Mouse (Mus musculus) hindbrain, embryonic 11.5 days (tissue): ENCODE data around the gene Cldn13. TPM values are rescaled to one million over a fixed set of nuclear protein-coding genes. Genes with fewer than 3 reads are reported as not detected.
"Not testable (repeated sequence)": the region's sequence is repeated elsewhere in the genome, so short reads cannot be mapped to it uniquely, and the experiment has no call there.

Experiments used
- ATAC-seq: fragments of 200-750 bp; cut with Nextera tagmentation; 2 replicates; pipeline ENCODE4 v1.8.0; 2017; ENCODE audit warnings: mild to moderate bottlenecking, moderate TSS enrichment, moderate library complexity; ENCODE audit not compliant: low FRiP score
- DNase-seq: peaks from one replicate; pipeline ENCODE4 v3.0.0-alpha.2; 2015; ENCODE audit warnings: low spot score
- H3K27ac ChIP-seq: fragments of 300-500 bp; sonication (generic); 2 replicates; pipeline ENCODE4 v1.5.1; 2014; ENCODE audit warnings: mild to moderate bottlenecking, low read depth, low read length
- H3K27me3 ChIP-seq: fragments of 300-500 bp; sonication (generic); 2 replicates; pipeline ENCODE4 v1.6.1; 2014; ENCODE audit warnings: mild to moderate bottlenecking, low read length, moderate library complexity, mixed read lengths; ENCODE audit not compliant: control insufficient read depth, insufficient read depth
- H3K36me3 ChIP-seq: fragments of 300-500 bp; sonication (generic); 2 replicates; pipeline ENCODE4 v1.6.1; 2014; ENCODE audit warnings: mild to moderate bottlenecking, low read length, moderate library complexity, mixed read lengths; ENCODE audit not compliant: control insufficient read depth, insufficient read depth
- H3K4me1 ChIP-seq: fragments of 300-500 bp; sonication (generic); replicated peaks from 2 replicates; pipeline ENCODE4 v1.6.1; 2014; ENCODE audit warnings: low read length, mixed read lengths; ENCODE audit not compliant: control insufficient read depth, insufficient read depth
- H3K4me2 ChIP-seq: fragments of 300-500 bp; sonication (generic); replicated peaks from 2 replicates; pipeline ENCODE4 v1.6.1; 2014; ENCODE audit warnings: mild to moderate bottlenecking, low read depth, low read length
- H3K4me3 ChIP-seq: fragments of 300-500 bp; sonication (generic); 2 replicates; pipeline ENCODE4 v1.5.1; 2014; ENCODE audit warnings: low read depth, low read length
- H3K9ac ChIP-seq: fragments of 300-500 bp; sonication (generic); 2 replicates; pipeline ENCODE4 v1.6.1; 2014; ENCODE audit warnings: low read depth, low read length
- H3K9me3 ChIP-seq: fragments of 300-500 bp; sonication (generic); 2 replicates; pipeline ENCODE4 v1.6.1; 2016; ENCODE audit warnings: low read length; ENCODE audit not compliant: control insufficient read depth
- WGBS: fragments of 180-500 bp; shearing (Covaris S2); extraction: QIAGEN DNeasy Blood & Tissue Kit; methylation state at CpG from one replicate; pipeline ENCODE4 v1.1.7; 2014; 5-methylcytosine and 5-hydroxymethylcytosine counted together
- polyA plus RNA-seq: library from polyadenylated mRNA; unstranded; fragments of >200 nt; fragmentation: Nextera tagmentation; extraction: Ambion mirVana; gene quantifications from 2 replicates; pipeline ENCODE4 v1.2.1, GENCODE M21; 2014

Cldn13 gene
- polyA plus RNA-seq, 1 experiment from 2014 or later, result 3.1 TPM

- no peak overlapping the region for H3K9ac ChIP-seq
- H3K9me3 ChIP-seq, result no peaks in the 10 kb centered on the region
- H3K4me1 ChIP-seq, result no peaks in the 10 kb centered on the region
- WGBS, result 65% methylated on average over 5 of the region's 5 CpGs
- H3K4me2 ChIP-seq, result no peak overlapping the region
- H3K36me3 ChIP-seq, result no peaks in the 10 kb centered on the region
- no peak overlapping the region for H3K27ac ChIP-seq
- H3K4me3 ChIP-seq, result no peak overlapping the region
- ATAC-seq, result no peak
- peaks cover 23% of the 10 kb centered on the region for H3K27me3 ChIP-seq
- DNase-seq, result no peak
These were observed 32.2 kb upstream of the Cldn13 start for GRCm38 (mm10) chr5:134947420-134948084.

GRCm38 (mm10) chr5:134946857-134947255 is 31.5 kb upstream of the Cldn13 start, which contains the start of gene Cldn4:
TSS of gene Cldn4 (minus strand) at chr5:134946934.
- H3K27me3 ChIP-seq, result peaks cover 23% of the 10 kb centered on the region
- no peak within 1 kb of the TSS for H3K27ac ChIP-seq
- H3K9ac ChIP-seq, result 0 out of 2 replicates have a peak within 1 kb of the TSS, but pooled peaks have one; percentile 7
- H3K4me3 ChIP-seq, result no peak within 1 kb of the TSS
- no peaks in the 10 kb centered on the region for H3K4me1 ChIP-seq
- DNase-seq, result peak; percentile 27
- no peak for ATAC-seq
- 0 out of 2 replicates have a peak within 1 kb of the TSS, but pooled peaks have one; percentile 8 for H3K4me2 ChIP-seq
- WGBS, result 12% methylated on average over 11 of the region's 11 CpGs
- no peaks in the 10 kb centered on the region for H3K36me3 ChIP-seq
- no peaks in the 10 kb centered on the region for H3K9me3 ChIP-seq

GRCm38 (mm10) chr5:134946063-134946856 is 30.9 kb upstream of the Cldn13 start:
- WGBS, result 17% methylated on average over 43 of the region's 43 CpGs
- Histone ChIP-seq H3K27ac (no peak overlapping the region), H3K27me3 (peaks cover 23% of the 10 kb centered on the region), H3K4me2 (0 out of 2 replicates have a peak overlapping the region, but pooled peaks have one; percentile 8), H3K36me3 (no peaks in the 10 kb centered on the region), H3K4me3 (no peak overlapping the region), H3K9me3 (no peaks in the 10 kb centered on the region), H3K4me1 (no peaks in the 10 kb centered on the region), H3K9ac (0 out of 2 replicates have a peak overlapping the region, but pooled peaks have one; percentile 7)
- peak; percentile 32 for DNase-seq
- ATAC-seq, result no peak

GRCm38 (mm10) chr5:134945266-134945959 is 30.1 kb upstream of the Cldn13 start:
- H3K9ac ChIP-seq, result 0 out of 2 replicates have a peak overlapping the region, but pooled peaks have one; percentile 7
- H3K4me1 ChIP-seq, result no peaks in the 10 kb centered on the region
- no peak overlapping the region for H3K4me2 ChIP-seq
- no peak for ATAC-seq
- no peaks in the 10 kb centered on the region for H3K9me3 ChIP-seq
- no peaks in the 10 kb centered on the region for H3K36me3 ChIP-seq
- no peak for DNase-seq
- peaks cover 23% of the 10 kb centered on the region for H3K27me3 ChIP-seq
- no peak overlapping the region for H3K27ac ChIP-seq
- 43% methylated on average over 18 of the region's 19 CpGs for WGBS
- no peak overlapping the region for H3K4me3 ChIP-seq

- no peak overlapping the region for H3K9ac ChIP-seq
- WGBS, result 89% methylated on average over 5 of the region's 5 CpGs
- H3K36me3 ChIP-seq, result no peaks in the 10 kb centered on the region
- no peak for DNase-seq
- ATAC-seq, result no peak
- no peak overlapping the region for H3K4me3 ChIP-seq
- H3K4me2 ChIP-seq, result no peak overlapping the region
- peaks cover 23% of the 10 kb centered on the region for H3K27me3 ChIP-seq
- no peaks in the 10 kb centered on the region for H3K9me3 ChIP-seq
- H3K27ac ChIP-seq, result no peak overlapping the region
- H3K4me1 ChIP-seq, result no peaks in the 10 kb centered on the region
These were observed 28.9 kb upstream of the Cldn13 start for GRCm38 (mm10) chr5:134944179-134944578.

GRCm38 (mm10) chr5:134942740-134943139 is 27.4 kb upstream of the Cldn13 start:
- DNase-seq (no peak), ATAC-seq (no peak)
- Histone ChIP-seq H3K9ac (no peak overlapping the region), H3K4me2 (no peak overlapping the region), H3K4me3 (no peak overlapping the region), H3K36me3 (no peaks in the 10 kb centered on the region), H3K27me3 (peaks cover 23% of the 10 kb centered on the region), H3K9me3 (no peaks in the 10 kb centered on the region), H3K27ac (no peak overlapping the region), H3K4me1 (no peaks in the 10 kb centered on the region)
- WGBS, result 87% methylated on average over 2 of the region's 2 CpGs

- no peak for ATAC-seq
- no peak overlapping the region for H3K4me3 ChIP-seq
- DNase-seq, result no peak
- 89% methylated on average over 14 of the region's 14 CpGs for WGBS
- no peaks in the 10 kb centered on the region for H3K4me1 ChIP-seq
- H3K27ac ChIP-seq, result no peak overlapping the region
- H3K9me3 ChIP-seq, result no peaks in the 10 kb centered on the region
- no peak overlapping the region for H3K9ac ChIP-seq
- no peaks in the 10 kb centered on the region for H3K36me3 ChIP-seq
- no peak overlapping the region for H3K4me2 ChIP-seq
- peaks cover 16% of the 10 kb centered on the region for H3K27me3 ChIP-seq
These were observed 26.3 kb upstream of the Cldn13 start for GRCm38 (mm10) chr5:134941472-134942209.

GRCm38 (mm10) chr5:134939554-134939953 is 24.2 kb upstream of the Cldn13 start:
- not testable (repeated sequence) for H3K27ac ChIP-seq, H3K4me2 ChIP-seq, ATAC-seq, DNase-seq, H3K4me3 ChIP-seq, H3K9ac ChIP-seq, H3K36me3 ChIP-seq, H3K27me3 ChIP-seq, H3K9me3 ChIP-seq, H3K4me1 ChIP-seq
- 100% methylated on average over 2 of the region's 7 CpGs for WGBS
